Mouse (Mus musculus): Measurements from ENCODE around the gene Pet2. TPM values are rescaled to one million over a fixed set of nuclear protein-coding genes. Genes with fewer than 3 reads are reported as not detected.

The Pet2 gene
- polyA plus RNA-seq (2015; fragmentation: Nextera tagmentation; extraction: Ambion mirVana): not detected in 2 replicates

DNA sequence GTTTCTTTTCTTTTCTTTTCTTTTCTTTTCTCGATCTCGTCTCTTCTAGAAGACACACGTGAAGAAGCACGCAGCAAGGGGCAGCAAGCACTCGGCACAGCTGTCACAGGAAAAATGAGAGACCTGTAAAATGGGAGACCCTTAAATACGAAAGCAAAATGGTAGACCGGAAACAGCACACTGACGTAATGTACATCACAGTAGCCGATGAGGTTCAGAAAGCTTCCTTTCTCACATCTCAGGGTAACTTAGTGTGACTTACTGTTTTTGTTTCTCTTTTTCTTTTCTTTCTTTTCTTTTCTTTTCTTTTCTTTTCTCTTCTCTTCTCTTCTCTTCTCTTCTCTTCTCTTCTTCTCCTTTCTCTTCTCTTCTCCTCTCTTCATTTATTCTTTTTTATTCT lies at the start of gene Pet2:
Gene Pet2, minus strand, starts transcription at position 101 of the 400 bp plus-strand sequence.

